Mouse (Mus musculus) stomach, postnatal 0 days (tissue): ENCODE measurements around the gene G2e3. TPM values are rescaled to one million over a fixed set of nuclear protein-coding genes. Genes with fewer than 3 reads are reported as not detected.

Experiments used
- ATAC-seq: fragments of 200-750 bp; cut with Nextera tagmentation; 2 replicates; pipeline ENCODE4 v1.8.0; 2017; ENCODE audit not compliant: low FRiP score, low TSS enrichment
- DNase-seq: peaks from one replicate; pipeline ENCODE4 v3.0.0-alpha.2; 2016; ENCODE audit warnings: low spot score
- H3K27ac ChIP-seq: fragments of 300-500 bp; sonication (generic); replicated peaks from 2 replicates; pipeline ENCODE4 v1.5.1; 2014; ENCODE audit warnings: mild to moderate bottlenecking, control low read depth
- H3K27me3 ChIP-seq: fragments of 300-500 bp; sonication (generic); 2 replicates; pipeline ENCODE4 v1.6.1; 2014; ENCODE audit warnings: low read length; ENCODE audit not compliant: control insufficient read depth, insufficient read depth
- H3K36me3 ChIP-seq: fragments of 300-500 bp; sonication (generic); 2 replicates; pipeline ENCODE4 v1.6.1; 2014; ENCODE audit warnings: low read length, mixed read lengths; ENCODE audit not compliant: control insufficient read depth, insufficient read depth
- H3K4me1 ChIP-seq: fragments of 300-500 bp; sonication (generic); replicated peaks from 2 replicates; pipeline ENCODE4 v1.6.1; 2014; ENCODE audit warnings: antibody characterized with exemption; ENCODE audit not compliant: control insufficient read depth, insufficient read depth
- H3K4me2 ChIP-seq: fragments of 300-500 bp; sonication (generic); replicated peaks from 2 replicates; pipeline ENCODE4 v1.6.1; 2014; ENCODE audit warnings: low read depth, mild to moderate bottlenecking, control low read depth, moderate library complexity
- H3K4me3 ChIP-seq: fragments of 300-500 bp; sonication (generic); 2 replicates; pipeline ENCODE4 v1.5.1; 2014; ENCODE audit warnings: low read depth, low read length, control low read depth
- H3K9ac ChIP-seq: fragments of 300-500 bp; sonication (generic); 2 replicates; pipeline ENCODE4 v1.6.1; 2014; ENCODE audit warnings: mild to moderate bottlenecking, low read length, control low read depth, mixed read lengths
- H3K9me3 ChIP-seq: fragments of 300-500 bp; sonication (generic); 2 replicates; pipeline ENCODE4 v1.6.1; 2016; ENCODE audit warnings: low read length; ENCODE audit not compliant: control insufficient read depth
- CTCF ChIP-seq: IDR thresholded peaks from 2 replicates; pipeline ENCODE4 v1.5.1; 2016; ENCODE audit warnings: antibody characterized with exemption, low read depth, mild to moderate bottlenecking, moderate library complexity
- EP300 ChIP-seq: optimal IDR thresholded peaks from 2 replicates; pipeline ENCODE3; 2016; ENCODE audit warnings: antibody characterized with exemption
- WGBS: fragments of 180-500 bp; shearing (Covaris S2); extraction: QIAGEN DNeasy Blood & Tissue Kit; methylation state at CpG from one replicate; pipeline ENCODE4 v1.1.7; 2014; 5-methylcytosine and 5-hydroxymethylcytosine counted together
- polyA plus RNA-seq: library from polyadenylated mRNA; unstranded; fragments of >200 nt; fragmentation: Nextera tagmentation; extraction: Ambion mirVana; gene quantifications from 2 replicates; pipeline ENCODE4 v1.2.1, GENCODE M21; 2015

G2e3 gene
- polyA plus RNA-seq, 1 experiment from 2014 or later, result 11.4 TPM

GRCm38 (mm10) chr12:51355296-51355695 lies 7.4 kb downstream of the G2e3 start:
- WGBS, result 59% methylated on average over 8 of the region's 8 CpGs
- DNase-seq, result no peak
- peaks cover 12% of the 10 kb centered on the region; the same call in 1 of the 2 replicates for H3K36me3 ChIP-seq
- TF ChIP-seq EP300, result no peak
- TF ChIP-seq CTCF, result no peak
- ATAC-seq, result no peak
- no peak overlapping the region for H3K27ac ChIP-seq
- no peaks in the 10 kb centered on the region for H3K4me1 ChIP-seq
- H3K9ac ChIP-seq, result no peak overlapping the region
- no peak overlapping the region for H3K4me3 ChIP-seq
- no peak overlapping the region for H3K4me2 ChIP-seq
- H3K9me3 ChIP-seq, result no peaks in the 10 kb centered on the region
- H3K27me3 ChIP-seq, result no peaks in the 10 kb centered on the region

GRCm38 (mm10) chr12:51361294-51361693 lies 13.4 kb downstream of the G2e3 start:
- Histone ChIP-seq H3K9me3 (no peaks in the 10 kb centered on the region), H3K4me1 (no peaks in the 10 kb centered on the region), H3K27ac (no peak overlapping the region), H3K4me3 (no peak overlapping the region), H3K27me3 (no peaks in the 10 kb centered on the region), H3K4me2 (no peak overlapping the region), H3K36me3 (peaks cover 22% of the 10 kb centered on the region), H3K9ac (no peak overlapping the region)
- DNase-seq (no peak), ATAC-seq (no peak)
- no peak for TF ChIP-seq EP300
- no peak for TF ChIP-seq CTCF

GRCm38 (mm10) chr12:51362898-51363297 lies 15.0 kb downstream of the G2e3 start:
- 88% methylated on average over 1 of the region's 1 CpGs for WGBS
- Histone ChIP-seq H3K9me3 (no peaks in the 10 kb centered on the region), H3K36me3 (peaks cover 22% of the 10 kb centered on the region), H3K4me1 (no peaks in the 10 kb centered on the region), H3K4me2 (no peak overlapping the region), H3K4me3 (no peak overlapping the region), H3K9ac (no peak overlapping the region), H3K27me3 (no peaks in the 10 kb centered on the region), H3K27ac (no peak overlapping the region)
- ATAC-seq (no peak), DNase-seq (no peak)
- no peak for TF ChIP-seq EP300
- TF ChIP-seq CTCF, result no peak

GRCm38 (mm10) chr12:51368504-51368903 lies 20.6 kb downstream of the G2e3 start:
- Histone ChIP-seq H3K4me3 (no peak overlapping the region), H3K36me3 (0 out of 2 replicates have a peak, but pooled peaks cover 6% of the 10 kb centered on the region), H3K27ac (no peak overlapping the region), H3K9ac (no peak overlapping the region), H3K27me3 (no peaks in the 10 kb centered on the region), H3K4me2 (no peak overlapping the region), H3K4me1 (no peaks in the 10 kb centered on the region), H3K9me3 (no peaks in the 10 kb centered on the region)
- ATAC-seq (0 out of 2 replicates have a peak, but pooled peaks have one; percentile 51), DNase-seq (no peak)
- TF ChIP-seq EP300, result no peak
- TF ChIP-seq CTCF, result no peak
- 91% methylated on average over 3 of the region's 3 CpGs for WGBS

- Histone ChIP-seq H3K9ac (peak within 1 kb of the TSS; percentile 80), H3K36me3 (no peaks in the 10 kb centered on the region; the same call in 1 of the 2 replicates)
- whole genome bisulfite sequencing, result under 1% methylated on average over 34 of the region's 34 CpGs
Measured at GRCm38 (mm10) chr12:51377003-51377887, 29.4 kb downstream of the G2e3 start, which contains the start of gene Scfd1. Gene Scfd1, plus strand, starts transcription at chr12:51377510.

GRCm38 (mm10) chr12:51377888-51378190 lies 30.0 kb downstream of the G2e3 start:
- Histone ChIP-seq H3K4me2 (peak overlapping the region; percentile 62), H3K27ac (peak overlapping the region; percentile 81), H3K9ac (peak overlapping the region; percentile 80), H3K4me1 (no peaks in the 10 kb centered on the region), H3K36me3 (no peaks in the 10 kb centered on the region; the same call in 1 of the 2 replicates), H3K9me3 (no peaks in the 10 kb centered on the region), H3K4me3 (peak overlapping the region; percentile 88), H3K27me3 (no peaks in the 10 kb centered on the region)
- ATAC-seq (no peak), DNase-seq (no peak)
- WGBS, result 14% methylated on average over 6 of the region's 6 CpGs
- TF ChIP-seq CTCF (no peak), EP300 (no peak)

More at GRCm38 (mm10) chr12:51377003-51377887, 29.4 kb downstream of the G2e3 start, which contains the start of gene Scfd1:
- no peaks in the 10 kb centered on the region for H3K9me3 ChIP-seq
- peak within 1 kb of the TSS; percentile 81 for H3K27ac ChIP-seq
- no peaks in the 10 kb centered on the region for H3K4me1 ChIP-seq
- H3K4me2 ChIP-seq, result peak within 1 kb of the TSS; percentile 62
- no peaks in the 10 kb centered on the region for H3K27me3 ChIP-seq
- peak within 1 kb of the TSS; percentile 88 for H3K4me3 ChIP-seq
- ATAC-seq (peak; percentile 100), DNase-seq (peak; percentile 96)
- TF ChIP-seq CTCF, result no peak
- TF ChIP-seq EP300, result no peak
